Mouse (Mus musculus) CD4-positive, CD25-positive, alpha-beta regulatory T cell, adult 9 weeks (primary cell): Measurements from ENCODE around the gene Vrk3. TPM values are rescaled to one million over a fixed set of nuclear protein-coding genes. Genes with fewer than 3 reads are reported as not detected.

Experiments used
- polyA plus RNA-seq: library from polyadenylated mRNA; unstranded; fragments of 100-300 nt; shearing (Covaris generic); gene quantifications from one replicate; pipeline ENCODE4 v1.2.1, GENCODE M21; 2017

The Vrk3 gene
- polyA plus RNA-seq, result 112 TPM

GRCm38 (mm10) chr7:44748101-44749044 lies at the start of gene Vrk3:
Gene Vrk3 (plus strand): TSS chr7:44748413.

GRCm38 (mm10) chr7:44708574-44708973 lies 39.6 kb upstream of the Vrk3 start, which contains the start of gene Izumo2:
Gene Izumo2 (plus strand): TSS chr7:44708742.

DNA sequence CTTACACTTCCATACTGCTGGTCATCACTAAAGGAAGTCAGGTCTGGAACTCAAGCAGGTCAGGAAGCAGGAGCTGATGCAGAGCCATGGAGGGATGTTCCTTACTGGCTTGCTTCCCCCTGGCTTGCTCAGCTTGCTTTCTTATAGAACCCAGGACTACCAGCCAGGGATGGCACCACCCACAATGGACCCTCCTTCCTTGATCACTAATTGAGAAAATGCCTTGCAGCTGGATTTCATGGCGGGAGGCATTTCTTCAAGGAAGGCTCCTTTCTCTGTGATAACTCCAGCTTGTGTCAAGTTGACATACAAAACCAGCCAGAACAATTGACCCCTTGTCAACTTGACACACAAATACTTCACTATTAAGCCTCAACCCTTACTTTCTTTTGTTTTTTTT lies 2.7 kb downstream of the Vrk3 start, which contains the start of gene Zfp473:
Zfp473 (minus strand) TSS at position 101 of the 400 bp plus-strand sequence.

GRCm38 (mm10) chr7:44815721-44816469 lies 67.7 kb downstream of the Vrk3 start, which contains the start of the genes Nup62 and Il4i1:
Gene Nup62 (plus strand): TSS chr7:44816088.
Gene Il4i1 (plus strand): TSS chr7:44816387.

GRCm38 (mm10) chr7:44816470-44817021 lies 68.3 kb downstream of the Vrk3 start, which contains the start of gene Atf5:
Gene Atf5 (minus strand): TSS chr7:44816658.

Other genes starting within 250 kb of the Vrk3 start
- not detected for gene Mybpc2, start 223.8 kb upstream of the Vrk3 start, polyA plus RNA-seq
- gene Spib, start 216.3 kb upstream of the Vrk3 start, polyA plus RNA-seq, result 1.3 TPM
- gene Pold1, start 199.6 kb upstream of the Vrk3 start, polyA plus RNA-seq, result 64.9 TPM
- 141 TPM for gene Nr1h2, start 194.5 kb upstream of the Vrk3 start, polyA plus RNA-seq
- gene Napsa, start 176.0 kb upstream of the Vrk3 start, polyA plus RNA-seq, result 1.6 TPM
- not detected for gene Kcnc3, start 157.7 kb upstream of the Vrk3 start, polyA plus RNA-seq
- gene Myh14, start 77.6 kb upstream of the Vrk3 start, polyA plus RNA-seq, result not detected
- gene Izumo2, start 39.7 kb upstream of the Vrk3 start, polyA plus RNA-seq, result not detected
- gene Zfp473, start 2.6 kb downstream of the Vrk3 start, polyA plus RNA-seq, result 0.57 TPM
- gene Nup62, start 67.7 kb downstream of the Vrk3 start, polyA plus RNA-seq, result 58.7 TPM
- 2.0 TPM for gene Il4i1, start 68.0 kb downstream of the Vrk3 start, polyA plus RNA-seq
- gene Atf5, start 68.2 kb downstream of the Vrk3 start, polyA plus RNA-seq, result 0.36 TPM
- 12.1 TPM for gene Akt1s1, start 100.6 kb downstream of the Vrk3 start, polyA plus RNA-seq
- gene Tbc1d17, start 100.7 kb downstream of the Vrk3 start, polyA plus RNA-seq, result 112 TPM
- 100 TPM for gene Pnkp, start 108.7 kb downstream of the Vrk3 start, polyA plus RNA-seq
- 9.9 TPM for gene Ptov1, start 121.4 kb downstream of the Vrk3 start, polyA plus RNA-seq
- gene Med25, start 144.3 kb downstream of the Vrk3 start, polyA plus RNA-seq, result 26.9 TPM
- 50.8 TPM for gene Fuz, start 147.7 kb downstream of the Vrk3 start, polyA plus RNA-seq
- gene Ap2a1, start 181.1 kb downstream of the Vrk3 start, polyA plus RNA-seq, result 26.9 TPM
- gene Tsks, start 194.8 kb downstream of the Vrk3 start, polyA plus RNA-seq, result not detected
- 0.55 TPM for gene Cpt1c, start 226.4 kb downstream of the Vrk3 start, polyA plus RNA-seq
- 210 TPM for gene Prmt1, start 238.2 kb downstream of the Vrk3 start, polyA plus RNA-seq
- 255 TPM for gene Irf3, start 249.2 kb downstream of the Vrk3 start, polyA plus RNA-seq